Mouse (Mus musculus) CH12.LX (cell line): ENCODE results near the gene Pla1a. TPM values are rescaled to one million over a fixed set of nuclear protein-coding genes. Genes with fewer than 3 reads are reported as not detected.

Experiments used
- DNase-seq: peaks from one replicate; pipeline ENCODE4 v3.0.0-alpha.2; 2013; ENCODE audit errors: extremely low read depth
- H3K27ac ChIP-seq: 2 replicates; pipeline ENCODE4 v1.5.1; 2012; ENCODE audit warnings: low read depth, mild to moderate bottlenecking, control low read depth, moderate library complexity; ENCODE audit not compliant: insufficient read depth
- H3K27me3 ChIP-seq: replicated peaks from 2 replicates; pipeline ENCODE3; 2012; ENCODE audit warnings: inconsistent platforms
- H3K36me3 ChIP-seq, 2 experiments: replicated peaks in 1 of 2; 2 replicates each; pipeline versions ENCODE3 to v1.6.1; 2012; ENCODE audit warnings: inconsistent platforms in 1 of 2, low read length in 1 of 2, mild to moderate bottlenecking in 1 of 2, mixed read lengths in 1 of 2, moderate library complexity in 1 of 2; ENCODE audit not compliant: control insufficient read depth in 1 of 2, insufficient read depth in 1 of 2
- H3K4me1 ChIP-seq, 2 experiments: 2 replicates each; pipeline ENCODE4 v1.6.1; 2012; ENCODE audit warnings: inconsistent platforms in 1 of 2, moderate library complexity in 1 of 2; ENCODE audit not compliant: insufficient read depth in 2 of 2, control insufficient read depth in 1 of 2
- H3K4me2 ChIP-seq: 2 replicates; pipeline ENCODE4 v1.6.1; 2012; ENCODE audit warnings: low read depth, mild to moderate bottlenecking, control low read depth; ENCODE audit not compliant: poor library complexity, insufficient read depth, severe bottlenecking
- H3K4me3 ChIP-seq, 3 experiments: fragments of 150-350 bp in 1 of 3; sonication (generic) in 1 of 3; replicated peaks in 1 of 3; 2 replicates each; pipeline versions ENCODE3 to v1.5.1; 2011 to 2012; ENCODE audit warnings: low read depth in 2 of 3, low read length in 2 of 3, mild to moderate bottlenecking in 2 of 3, moderate library complexity in 2 of 3, control low read depth in 1 of 3, improper control_type of control experiment in 1 of 3, inconsistent platforms in 1 of 3, mixed read lengths in 1 of 3; ENCODE audit not compliant: poor library complexity in 1 of 3
- H3K79me2 ChIP-seq: replicated peaks from 2 replicates; pipeline ENCODE4 v1.6.1; 2012; ENCODE audit warnings: mild to moderate bottlenecking, moderate library complexity; ENCODE audit not compliant: control insufficient read depth, poor library complexity, insufficient read depth, severe bottlenecking; ENCODE audit errors: extremely low read depth
- H3K9ac ChIP-seq: 2 replicates; pipeline ENCODE4 v1.6.1; 2012; ENCODE audit warnings: low read depth, mild to moderate bottlenecking, control low read depth, moderate library complexity; ENCODE audit not compliant: insufficient read depth
- H3K9me3 ChIP-seq: replicated peaks from 2 replicates; pipeline ENCODE3; 2012; ENCODE audit warnings: low read length, inconsistent platforms, mixed read lengths
- CHD2 ChIP-seq: IDR thresholded peaks from 2 replicates; pipeline ENCODE4 v1.6.1; 2011; ENCODE audit warnings: low read length, improper control_type of control experiment
- CTCF ChIP-seq, 2 experiments: IDR thresholded peaks in 1 of 2; conservative IDR thresholded peaks in 1 of 2; 2 replicates each; pipeline ENCODE4 v1.5.1; 2011 to 2012; ENCODE audit warnings: low read depth in 2 of 2, low read length in 2 of 2, improper control_type of control experiment in 1 of 2, inconsistent platforms in 1 of 2, mild to moderate bottlenecking in 1 of 2, moderate library complexity in 1 of 2
- E2F4 ChIP-seq: IDR thresholded peaks from 2 replicates; pipeline ENCODE4 v1.6.1; 2011; ENCODE audit warnings: low read depth, low read length, improper control_type of control experiment; ENCODE audit not compliant: insufficient replicate concordance
- ELF1 ChIP-seq: IDR thresholded peaks from 2 replicates; pipeline ENCODE4 v1.6.1; 2014; ENCODE audit warnings: low read depth, mild to moderate bottlenecking, inconsistent platforms, low read length, improper control_type of control experiment
- EP300 ChIP-seq: IDR thresholded peaks from 2 replicates; pipeline ENCODE4 v1.6.1; 2011; ENCODE audit warnings: low read length, improper control_type of control experiment
- IRF4 ChIP-seq: IDR thresholded peaks from 2 replicates; pipeline ENCODE4 v1.6.1; 2014; ENCODE audit warnings: low read depth, mild to moderate bottlenecking, inconsistent platforms, low read length, improper control_type of control experiment
- JUN ChIP-seq: IDR thresholded peaks from 2 replicates; pipeline ENCODE4 v1.6.1; 2011; ENCODE audit warnings: low read depth, mild to moderate bottlenecking, low read length, improper control_type of control experiment, moderate library complexity; ENCODE audit not compliant: insufficient read depth
- JUND ChIP-seq: conservative IDR thresholded peaks from 2 replicates; pipeline ENCODE4 v1.6.1; 2011; ENCODE audit warnings: low read depth, low read length, improper control_type of control experiment
- KAT2A ChIP-seq: IDR thresholded peaks from 2 replicates; pipeline ENCODE4 v1.6.1; 2012; ENCODE audit warnings: low read length, improper control_type of control experiment, inconsistent platforms; ENCODE audit not compliant: insufficient replicate concordance
- MAX ChIP-seq: IDR thresholded peaks from 2 replicates; pipeline ENCODE4 v1.6.1; 2011; ENCODE audit warnings: low read length, improper control_type of control experiment
- MAZ ChIP-seq: IDR thresholded peaks from 2 replicates; pipeline ENCODE4 v1.6.1; 2012; ENCODE audit warnings: low read depth, mild to moderate bottlenecking, inconsistent platforms, low read length, improper control_type of control experiment, moderate library complexity
- MXI1 ChIP-seq: IDR thresholded peaks from 2 replicates; pipeline ENCODE4 v1.6.1; 2011; ENCODE audit warnings: mild to moderate bottlenecking, low read depth, low read length, improper control_type of control experiment
- MYC ChIP-seq: IDR thresholded peaks from 2 replicates; pipeline ENCODE4 v1.6.1; 2011; ENCODE audit warnings: low read depth, mild to moderate bottlenecking, improper control_type of control experiment, low read length
- PAX5 ChIP-seq: IDR thresholded peaks from 2 replicates; pipeline ENCODE4 v1.6.1; 2012; ENCODE audit warnings: low read length, inconsistent platforms, mixed read lengths
- RCOR1 ChIP-seq: conservative IDR thresholded peaks from 2 replicates; pipeline ENCODE4 v1.6.1; 2012; ENCODE audit warnings: low read depth, mild to moderate bottlenecking, inconsistent platforms, low read length, improper control_type of control experiment
- SMC3 ChIP-seq: IDR thresholded peaks from 2 replicates; pipeline ENCODE4 v1.6.1; 2011; ENCODE audit warnings: low read depth, low read length, improper control_type of control experiment
- ZKSCAN1 ChIP-seq: IDR thresholded peaks from 2 replicates; pipeline ENCODE4 v1.6.1; 2012; ENCODE audit warnings: low read depth, inconsistent platforms, low read length, improper control_type of control experiment, borderline replicate concordance
- ZNF384 ChIP-seq: IDR thresholded peaks from 2 replicates; pipeline ENCODE4 v1.6.1; 2012; ENCODE audit warnings: low read depth, low read length, improper control_type of control experiment, inconsistent platforms
- dilution Hi-C: fragments of 300-500 bp; cut with MboI; formaldehyde crosslinking; loops from 2 replicates; pipeline ENCODE4 v1.14.3; 2020; ENCODE audit warnings: low sequenced_read_pairs; ENCODE audit not compliant: extremely low pct_unique_long_range_greater_than_20kb, extremely low pct_ligation_motif_present
- in situ Hi-C: fragments of 300-500 bp; cut with MboI; formaldehyde crosslinking; loops from 3 replicates; pipeline ENCODE4 v1.14.3; 2019; ENCODE audit warnings: low sequenced_read_pairs, low pct_ligation_motif_present, low pct_unique_long_range_greater_than_20kb, mixed read lengths
- polyA plus RNA-seq: library from polyadenylated mRNA; unstranded; fragments of >175 nt; gene quantifications from 2 replicates; pipeline ENCODE4 v1.2.1, GENCODE M21; 2012; ENCODE audit warnings: low read depth; ENCODE audit not compliant: insufficient read length
- total RNA-seq, 2 experiments: library from RNA; depleted of rRNA; stranded (reverse); fragments of 300-350 nt in 1 of 2; fragments of >200 nt in 1 of 2; gene quantifications; 2 replicates each; pipeline ENCODE4 v1.2.3; 2012 to 2014

The Pla1a gene
- total and polyA plus RNA-seq, 3 experiments = 9.3 to 27.9 (median 14.3) TPM

DNA sequence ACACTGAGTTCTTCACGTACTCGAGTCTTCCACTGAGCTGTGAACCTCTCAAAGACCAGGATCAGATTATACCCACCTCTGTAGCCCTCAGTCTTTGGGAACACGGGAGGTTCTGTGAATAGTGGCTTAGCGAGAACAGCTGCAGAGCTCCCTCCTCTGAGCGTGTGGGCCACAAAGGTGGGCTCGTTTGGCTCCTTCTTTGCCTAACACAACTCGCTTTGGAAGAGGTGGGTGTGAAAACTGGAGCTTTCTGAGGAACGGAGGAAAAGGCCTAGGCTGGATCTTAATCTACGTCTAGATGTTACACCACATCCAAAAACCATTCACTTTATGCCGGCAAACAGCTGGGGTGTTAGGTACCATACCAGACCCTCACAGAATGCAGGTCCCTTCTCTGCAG is 67.6 kb downstream of the Pla1a start:
- Histone ChIP-seq H3K27ac (no peak overlapping the region), H3K9me3 (no peaks in the 10 kb centered on the region), H3K79me2 (no peaks in the 10 kb centered on the region), H3K4me2 (no peak overlapping the region), H3K4me3 (no peak overlapping the region), H3K9ac (no peak overlapping the region), H3K4me1 (peaks cover 29 to 36% of the 10 kb centered on the region in 2 experiments), H3K27me3 (no peaks in the 10 kb centered on the region), H3K36me3 (peaks cover 0 to 19% of the 10 kb centered on the region in 2 experiments)
- no peak for DNase-seq
- dilution Hi-C loops (no loop called here), in situ Hi-C loops (no loop called here)
- no peak for TF ChIP-seq RCOR1

DNA sequence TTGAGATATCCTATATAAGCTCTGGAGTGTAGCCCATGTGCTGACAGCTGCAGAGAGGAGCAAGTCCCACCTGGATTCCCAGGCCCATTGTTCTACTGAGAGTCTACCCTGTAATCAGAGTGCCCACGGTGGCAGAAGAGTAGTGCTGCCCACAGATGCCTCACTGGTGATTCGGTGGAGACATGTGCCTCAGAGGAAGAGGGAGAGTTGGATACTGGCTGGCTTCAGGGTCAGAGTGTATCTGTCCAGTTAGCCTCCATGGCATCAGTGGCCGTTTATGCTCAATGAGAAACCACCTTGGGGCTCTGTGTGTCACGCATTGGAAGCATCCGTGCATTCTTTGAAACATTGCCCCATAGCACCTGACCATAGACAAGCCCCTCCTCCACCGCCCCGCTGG is 69.3 kb downstream of the Pla1a start:
- TF ChIP-seq CHD2 = no peak
- TF ChIP-seq MAZ = no peak
- TF ChIP-seq JUND = no peak
- no peak for TF ChIP-seq PAX5
- no peak for TF ChIP-seq CTCF (conservative IDR thresholded peaks at IDR 0.05 in 1 of 2, IDR thresholded peaks at IDR 0.05 in 1 of 2; ENCODE audit: low read depth in 2 of 2, low read length in 2 of 2)
- TF ChIP-seq EP300 = no peak
- TF ChIP-seq IRF4 = no peak
- no peak for TF ChIP-seq MYC
- no peak for TF ChIP-seq RCOR1
- no peak for TF ChIP-seq ELF1
- no peak for TF ChIP-seq KAT2A
- no peak for TF ChIP-seq MAX
- TF ChIP-seq SMC3 = no peak
- TF ChIP-seq JUN = no peak
- TF ChIP-seq ZNF384 = no peak
- in situ Hi-C loops (no loop called here), dilution Hi-C loops (no loop called here)
- DNase-seq = no peak
- Histone ChIP-seq H3K4me2 (no peak overlapping the region), H3K4me1 (peaks cover 23 to 53% of the 10 kb centered on the region in 2 experiments), H3K4me3 (no peak overlapping the region), H3K36me3 (peaks cover 0 to 22% of the 10 kb centered on the region in 2 experiments), H3K27me3 (no peaks in the 10 kb centered on the region), H3K79me2 (no peaks in the 10 kb centered on the region), H3K9me3 (no peaks in the 10 kb centered on the region), H3K9ac (no peak overlapping the region), H3K27ac (no peak overlapping the region)

DNA sequence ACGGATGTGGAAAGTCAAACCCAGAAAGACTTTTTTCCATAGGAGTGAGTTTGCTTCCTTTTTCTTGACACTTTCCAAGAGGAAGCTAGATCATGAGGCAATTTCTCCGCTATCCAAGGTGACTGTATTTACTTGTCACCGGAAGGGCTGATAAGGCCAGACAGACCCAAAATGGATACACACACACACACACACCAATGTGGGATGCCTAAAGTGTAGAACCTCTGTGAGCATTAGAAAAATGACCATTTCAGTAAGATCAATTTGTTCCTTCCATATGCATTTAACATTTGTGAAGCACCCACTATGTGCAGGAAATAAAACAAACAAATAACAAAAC is 69.7 kb downstream of the Pla1a start:
- H3K27ac ChIP-seq = no peak overlapping the region
- no peaks in the 10 kb centered on the region for H3K79me2 ChIP-seq
- in situ Hi-C loops (no loop called here), dilution Hi-C loops (no loop called here)
- H3K4me1 ChIP-seq = peaks cover 24 to 54% of the 10 kb centered on the region in 2 experiments
- DNase-seq = no peak
- H3K4me3 ChIP-seq = no peak overlapping the region
- TF ChIP-seq E2F4 = no peak
- TF ChIP-seq MXI1 = no peak
- TF ChIP-seq CHD2 = no peak
- TF ChIP-seq CTCF (conservative IDR thresholded peaks at IDR 0.05 in 1 of 2, IDR thresholded peaks at IDR 0.05 in 1 of 2; ENCODE audit: low read depth in 2 of 2, low read length in 2 of 2) = no peak
- no peak for TF ChIP-seq EP300
- TF ChIP-seq ZKSCAN1 = peak; percentile 39
- peaks cover 0 to 21% of the 10 kb centered on the region in 2 experiments for H3K36me3 ChIP-seq
- no peak overlapping the region for H3K4me2 ChIP-seq
- no peak overlapping the region for H3K9ac ChIP-seq
- H3K9me3 ChIP-seq = no peaks in the 10 kb centered on the region
- no peaks in the 10 kb centered on the region for H3K27me3 ChIP-seq
